Mouse (Mus musculus) intestine, postnatal 0 days (tissue): ENCODE data around the gene Fam161a. TPM values are rescaled to one million over a fixed set of nuclear protein-coding genes. Genes with fewer than 3 reads are reported as not detected.

Experiments
- ATAC-seq: fragments of 200-750 bp; cut with Nextera tagmentation; 2 replicates; pipeline ENCODE4 v1.8.0; 2017; ENCODE audit warnings: mild to moderate bottlenecking, moderate TSS enrichment, moderate library complexity
- H3K27ac ChIP-seq: fragments of 300-500 bp; sonication (generic); 2 replicates; pipeline ENCODE4 v1.5.1; 2014; ENCODE audit warnings: mild to moderate bottlenecking, low read depth, low read length, moderate library complexity
- H3K27me3 ChIP-seq: fragments of 300-500 bp; sonication (generic); replicated peaks from 2 replicates; pipeline ENCODE4 v1.6.1; 2014; ENCODE audit warnings: low read length, mixed read lengths; ENCODE audit not compliant: control insufficient read depth, insufficient read depth
- H3K36me3 ChIP-seq: fragments of 300-500 bp; sonication (generic); 2 replicates; pipeline ENCODE4 v1.6.1; 2014; ENCODE audit warnings: mild to moderate bottlenecking, moderate library complexity; ENCODE audit not compliant: control insufficient read depth, insufficient read depth
- H3K4me1 ChIP-seq: fragments of 300-500 bp; sonication (generic); replicated peaks from 2 replicates; pipeline ENCODE4 v1.6.1; 2014; ENCODE audit warnings: antibody characterized with exemption, low read length, mixed read lengths; ENCODE audit not compliant: control insufficient read depth, insufficient read depth
- H3K4me2 ChIP-seq: fragments of 300-500 bp; sonication (generic); replicated peaks from 2 replicates; pipeline ENCODE4 v1.6.1; 2014; ENCODE audit warnings: low read depth, mild to moderate bottlenecking, moderate library complexity
- H3K4me3 ChIP-seq: fragments of 300-500 bp; sonication (generic); 2 replicates; pipeline ENCODE4 v1.5.1; 2014; ENCODE audit warnings: low read depth, low read length
- H3K9ac ChIP-seq: fragments of 300-500 bp; sonication (generic); 2 replicates; pipeline ENCODE4 v1.6.1; 2014; ENCODE audit warnings: mild to moderate bottlenecking, low read depth, low read length
- H3K9me3 ChIP-seq: fragments of 300-500 bp; sonication (generic); 2 replicates; pipeline ENCODE4 v1.6.1; 2016; ENCODE audit warnings: mixed run types; ENCODE audit not compliant: control insufficient read depth
- CTCF ChIP-seq: sonication (generic); IDR thresholded peaks from 2 replicates; pipeline ENCODE4 v1.5.1; 2016; ENCODE audit warnings: low read depth, mild to moderate bottlenecking, control low read depth, antibody characterized with exemption, moderate library complexity
- WGBS: fragments of 180-500 bp; shearing (Covaris S2); extraction: QIAGEN DNeasy Blood & Tissue Kit; methylation state at CpG from one replicate; pipeline ENCODE4 v1.1.7; 2014; 5-methylcytosine and 5-hydroxymethylcytosine counted together
- polyA plus RNA-seq: library from polyadenylated mRNA; unstranded; fragments of >200 nt; fragmentation: Nextera tagmentation; extraction: Ambion mirVana; gene quantifications from 2 replicates; pipeline ENCODE4 v1.2.1, GENCODE M21; 2015

The Fam161a gene
- polyA plus RNA-seq, 1 experiment from 2014 or later, result 1.9 TPM

GRCm38 (mm10) chr11:23024169-23024568 is 16.8 kb downstream of the Fam161a start:
- 89% methylated on average over 3 of the region's 3 CpGs for WGBS
- Histone ChIP-seq H3K27ac (no peak overlapping the region), H3K9ac (no peak overlapping the region), H3K9me3 (no peaks in the 10 kb centered on the region), H3K27me3 (no peaks in the 10 kb centered on the region), H3K4me2 (no peak overlapping the region), H3K4me1 (no peaks in the 10 kb centered on the region), H3K36me3 (no peaks in the 10 kb centered on the region), H3K4me3 (no peak overlapping the region)
- no peak for ATAC-seq
- TF ChIP-seq CTCF, result no peak

DNA sequence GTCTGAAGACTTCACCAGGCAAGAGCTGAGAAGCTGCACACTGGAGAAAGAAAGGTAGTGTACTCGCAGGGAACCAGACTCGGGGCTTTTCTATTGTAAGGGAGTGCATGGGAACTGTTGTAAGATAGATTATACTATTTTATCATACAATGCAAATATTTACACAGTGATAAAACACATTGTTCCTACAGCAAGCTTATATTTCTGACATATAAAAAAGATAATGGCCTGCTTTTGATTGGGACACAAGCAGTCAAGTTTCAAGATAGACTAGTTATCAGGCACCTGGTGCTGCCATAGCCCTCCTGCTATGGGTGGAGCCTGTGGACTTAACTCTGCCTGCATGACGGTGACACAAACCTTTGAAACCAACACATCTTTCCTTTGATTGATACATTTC is 21.6 kb downstream of the Fam161a start:
- no peaks in the 10 kb centered on the region for H3K27me3 ChIP-seq
- H3K4me3 ChIP-seq, result no peak overlapping the region
- no peaks in the 10 kb centered on the region for H3K4me1 ChIP-seq
- no peak overlapping the region for H3K4me2 ChIP-seq
- TF ChIP-seq CTCF, result no peak
- no peaks in the 10 kb centered on the region for H3K9me3 ChIP-seq
- no peak overlapping the region for H3K27ac ChIP-seq
- 22% methylated on average over 3 of the region's 3 CpGs for WGBS
- ATAC-seq, result peak; percentile 67
- no peaks in the 10 kb centered on the region for H3K36me3 ChIP-seq
- no peak overlapping the region for H3K9ac ChIP-seq

DNA sequence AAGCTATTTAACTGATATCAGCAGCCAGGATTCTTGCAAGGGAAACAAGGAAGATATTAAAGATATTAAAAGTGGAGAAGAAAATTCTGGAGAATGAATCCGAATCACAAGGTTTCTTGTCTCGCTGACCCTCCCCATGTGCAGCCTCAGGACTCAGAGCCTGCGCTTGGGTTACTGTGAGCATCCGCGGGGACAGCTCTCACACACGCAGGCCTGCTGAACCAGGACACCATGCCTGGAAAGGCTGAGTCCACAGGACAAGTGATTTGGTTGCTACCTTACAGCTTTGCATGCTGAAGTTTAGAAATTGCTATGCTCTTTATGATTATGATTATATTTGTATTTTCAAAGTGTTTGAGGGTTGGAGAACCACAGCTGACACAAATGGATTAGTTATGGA is 22.1 kb downstream of the Fam161a start:
- no peaks in the 10 kb centered on the region for H3K36me3 ChIP-seq
- TF ChIP-seq CTCF, result no peak
- no peaks in the 10 kb centered on the region for H3K9me3 ChIP-seq
- ATAC-seq, result no peak
- no peak overlapping the region for H3K27ac ChIP-seq
- H3K27me3 ChIP-seq, result no peaks in the 10 kb centered on the region
- no peak overlapping the region for H3K4me3 ChIP-seq
- H3K9ac ChIP-seq, result no peak overlapping the region
- no peak overlapping the region for H3K4me2 ChIP-seq
- WGBS, result 39% methylated on average over 6 of the region's 6 CpGs
- no peaks in the 10 kb centered on the region for H3K4me1 ChIP-seq

DNA sequence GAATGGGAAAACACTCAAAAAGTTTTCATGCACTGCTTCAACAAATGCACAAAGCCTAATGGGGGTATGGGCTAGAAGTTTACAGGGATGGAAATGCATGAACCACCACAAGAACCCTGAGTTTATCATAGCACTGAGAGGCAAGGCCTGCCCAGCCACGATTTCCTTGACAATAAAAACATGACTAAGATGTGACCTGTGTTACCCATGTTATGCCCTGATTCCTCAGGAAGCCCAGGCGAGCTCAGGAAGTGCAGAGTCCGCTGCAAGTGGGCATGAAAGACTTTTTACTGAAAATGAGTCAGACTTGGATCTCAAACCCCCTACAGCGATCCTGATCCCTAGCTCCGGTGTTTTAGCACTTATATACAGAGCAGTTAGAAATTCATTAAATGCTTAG is 39.9 kb downstream of the Fam161a start:
- no peak overlapping the region for H3K4me3 ChIP-seq
- H3K4me1 ChIP-seq, result peaks cover 4% of the 10 kb centered on the region; the same call in 1 of the 2 replicates
- H3K9ac ChIP-seq, result no peak overlapping the region
- peak overlapping the region; percentile 55 for H3K4me2 ChIP-seq
- no peak for TF ChIP-seq CTCF
- 31% methylated on average over 5 of the region's 5 CpGs for WGBS
- no peaks in the 10 kb centered on the region for H3K36me3 ChIP-seq
- no peaks in the 10 kb centered on the region for H3K9me3 ChIP-seq
- peak; percentile 64 for ATAC-seq
- H3K27me3 ChIP-seq, result no peaks in the 10 kb centered on the region
- no peak overlapping the region for H3K27ac ChIP-seq

GRCm38 (mm10) chr11:23047663-23048582 is 40.6 kb downstream of the Fam161a start:
- Histone ChIP-seq H3K9ac (no peak overlapping the region), H3K4me3 (no peak overlapping the region), H3K36me3 (no peaks in the 10 kb centered on the region), H3K27me3 (no peaks in the 10 kb centered on the region), H3K4me2 (peak overlapping the region; percentile 55), H3K27ac (no peak overlapping the region), H3K4me1 (peaks cover 4% of the 10 kb centered on the region; the same call in 1 of the 2 replicates), H3K9me3 (no peaks in the 10 kb centered on the region)
- WGBS, result 17% methylated on average over 20 of the region's 20 CpGs
- TF ChIP-seq CTCF, result no peak
- 0 out of 2 replicates have a peak, but pooled peaks have one; percentile 16 for ATAC-seq

DNA sequence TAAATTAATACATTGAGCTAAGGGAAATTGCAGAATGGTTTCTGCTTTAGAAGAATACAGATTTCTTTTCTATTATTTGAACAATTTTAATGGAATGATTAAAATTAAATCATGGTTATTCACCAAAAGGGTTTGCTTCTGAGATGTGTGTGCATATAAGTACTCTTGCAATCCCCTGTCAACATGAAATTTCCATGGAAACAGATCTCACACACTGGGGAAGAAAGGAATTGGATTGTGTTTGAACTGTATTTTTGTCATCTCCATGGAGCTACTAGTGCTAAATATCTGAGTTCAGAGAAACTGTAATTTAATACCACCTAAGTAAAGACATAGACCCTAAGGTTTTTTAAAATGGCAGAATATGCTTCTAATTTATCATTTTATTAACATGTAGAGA is 42.3 kb downstream of the Fam161a start:
- Histone ChIP-seq H3K27ac (no peak overlapping the region), H3K4me2 (no peak overlapping the region), H3K9me3 (no peaks in the 10 kb centered on the region), H3K4me3 (no peak overlapping the region), H3K4me1 (peaks cover 4% of the 10 kb centered on the region; the same call in 1 of the 2 replicates), H3K27me3 (no peaks in the 10 kb centered on the region), H3K36me3 (no peaks in the 10 kb centered on the region), H3K9ac (no peak overlapping the region)
- no peak for ATAC-seq
- TF ChIP-seq CTCF, result no peak
